Mouse (Mus musculus) lung, adult 2 months (tissue): ENCODE results near the gene Pde6d. TPM values are rescaled to one million over a fixed set of nuclear protein-coding genes. Genes with fewer than 3 reads are reported as not detected.
"Not testable (repeated sequence)": the region's sequence is repeated elsewhere in the genome, so short reads cannot be mapped to it uniquely, and the experiment has no call there.

Source experiments
- DNase-seq: peaks from one replicate; pipeline ENCODE4 v3.0.0; 2022
- H3K4me1 ChIP-seq: fragments of 200-500 bp; 2 replicates; pipeline ENCODE4 v1.6.1; 2011; ENCODE audit warnings: low read length; ENCODE audit not compliant: control insufficient read depth, insufficient read depth
- H3K4me3 ChIP-seq: fragments of 200-500 bp; replicated peaks from 2 replicates; pipeline ENCODE3; 2011; ENCODE audit warnings: low read depth, mild to moderate bottlenecking, control low read depth, low read length; ENCODE audit errors: extremely low read depth
- CTCF ChIP-seq: fragments of 200-500 bp; IDR thresholded peaks from 2 replicates; pipeline ENCODE4 v1.5.1; 2011; ENCODE audit warnings: mild to moderate bottlenecking, low read length, control low read depth; ENCODE audit not compliant: insufficient read depth
- POLR2A ChIP-seq: fragments of 200-500 bp; IDR thresholded peaks from 2 replicates; pipeline ENCODE4 v1.6.1; 2011; ENCODE audit warnings: low read depth, mild to moderate bottlenecking, control low read depth, low read length, borderline replicate concordance; ENCODE audit errors: extremely low read depth
- WGBS: fragments of 180-500 bp; shearing (Covaris S2); methylation state at CpG from one replicate; pipeline ENCODE4 v1.1.7; 2018; 5-methylcytosine and 5-hydroxymethylcytosine counted together
- polyA plus RNA-seq: library from polyadenylated mRNA; depleted of rRNA; stranded (reverse); fragments of >200 nt; gene quantifications from 2 replicates; pipeline ENCODE4 v1.2.3, GENCODE M21; 2012

The Pde6d gene
- polyA plus RNA-seq, 1 experiment, result 20.8 TPM

GRCm38 (mm10) chr1:86520361-86520760 lies 62.1 kb downstream of the Pde6d start:
- no peak for TF ChIP-seq POLR2A
- TF ChIP-seq CTCF, result peak; percentile 55
- H3K4me3 ChIP-seq, result no peak overlapping the region
- peak; percentile 43 for DNase-seq
- WGBS, result 48% methylated on average over 7 of the region's 7 CpGs
- peaks cover 14% of the 10 kb centered on the region for H3K4me1 ChIP-seq

GRCm38 (mm10) chr1:86517076-86517475 lies 65.4 kb downstream of the Pde6d start:
- WGBS, result 71% methylated on average over 3 of the region's 3 CpGs
- Histone ChIP-seq H3K4me1 (peaks cover 2% of the 10 kb centered on the region; the same call in 1 of the 2 replicates), H3K4me3 (no peak overlapping the region)
- no peak for DNase-seq
- TF ChIP-seq POLR2A (no peak), CTCF (no peak)

GRCm38 (mm10) chr1:86515715-86516410 lies 66.6 kb downstream of the Pde6d start:
- no peaks in the 10 kb centered on the region for H3K4me1 ChIP-seq
- WGBS, result 44% methylated on average over 6 of the region's 6 CpGs
- DNase-seq, result no peak
- no peak for TF ChIP-seq POLR2A
- no peak for TF ChIP-seq CTCF
- no peak overlapping the region for H3K4me3 ChIP-seq

- H3K4me3 ChIP-seq, DNase-seq, H3K4me1 ChIP-seq: not testable (repeated sequence)
- WGBS, result 65% methylated on average over 1 of the region's 1 CpGs
Observed at GRCm38 (mm10) chr1:86513031-86513430, 69.4 kb downstream of the Pde6d start.

- WGBS, result 79% methylated on average over 4 of the region's 4 CpGs
Observed at GRCm38 (mm10) chr1:86512154-86512720, 70.2 kb downstream of the Pde6d start.

GRCm38 (mm10) chr1:86510676-86511441 lies 71.6 kb downstream of the Pde6d start:
- Histone ChIP-seq H3K4me3 (no peak overlapping the region), H3K4me1 (no peaks in the 10 kb centered on the region; the same call in 1 of the 2 replicates)
- TF ChIP-seq CTCF, result no peak
- TF ChIP-seq POLR2A, result no peak
- DNase-seq, result no peak
- WGBS, result 80% methylated on average over 9 of the region's 9 CpGs

More at GRCm38 (mm10) chr1:86512154-86512720, 70.2 kb downstream of the Pde6d start:
- no peaks in the 10 kb centered on the region; the same call in 1 of the 2 replicates for H3K4me1 ChIP-seq
- no peak for TF ChIP-seq CTCF
- TF ChIP-seq POLR2A, result no peak
- no peak for DNase-seq
- no peak overlapping the region for H3K4me3 ChIP-seq

GRCm38 (mm10) chr1:86510266-86510665 lies 72.2 kb downstream of the Pde6d start:
- TF ChIP-seq CTCF, result no peak
- TF ChIP-seq POLR2A, result no peak
- DNase-seq, result no peak
- Histone ChIP-seq H3K4me3 (no peak overlapping the region), H3K4me1 (peaks cover 5% of the 10 kb centered on the region)
- WGBS, result 88% methylated on average over 1 of the region's 1 CpGs

GRCm38 (mm10) chr1:86509410-86509809 lies 73.0 kb downstream of the Pde6d start:
- DNase-seq, result peak; percentile 90

GRCm38 (mm10) chr1:86507866-86508265 lies 74.6 kb downstream of the Pde6d start:
- TF ChIP-seq CTCF, result no peak
- TF ChIP-seq POLR2A, result no peak
- 94% methylated on average over 5 of the region's 5 CpGs for WGBS
- DNase-seq, result no peak

More at GRCm38 (mm10) chr1:86509410-86509809, 73.0 kb downstream of the Pde6d start:
- WGBS, result 21% methylated on average over 7 of the region's 7 CpGs
- TF ChIP-seq CTCF (peak; percentile 72), POLR2A (0 out of 2 replicates have a peak, but pooled peaks have one; percentile 13)
- Histone ChIP-seq H3K4me3 (no peak overlapping the region), H3K4me1 (peaks cover 11% of the 10 kb centered on the region)

More at GRCm38 (mm10) chr1:86507866-86508265, 74.6 kb downstream of the Pde6d start:
- H3K4me1 ChIP-seq, result peaks cover 15% of the 10 kb centered on the region
- H3K4me3 ChIP-seq, result no peak overlapping the region
